Mouse (Mus musculus) spleen, postnatal 36 days (tissue): ENCODE results near the gene Eda2r.
A peak's percentile ranks its signal among the peaks of the same experiment; 100 is the strongest.

Experiments
- DNase-seq, 2 experiments: peaks; one replicate each; pipeline ENCODE4 v3.0.0; 2022; ENCODE audit warnings: low spot score in 2 of 2, mixed read lengths in 1 of 2

Eda2r gene

DNA sequence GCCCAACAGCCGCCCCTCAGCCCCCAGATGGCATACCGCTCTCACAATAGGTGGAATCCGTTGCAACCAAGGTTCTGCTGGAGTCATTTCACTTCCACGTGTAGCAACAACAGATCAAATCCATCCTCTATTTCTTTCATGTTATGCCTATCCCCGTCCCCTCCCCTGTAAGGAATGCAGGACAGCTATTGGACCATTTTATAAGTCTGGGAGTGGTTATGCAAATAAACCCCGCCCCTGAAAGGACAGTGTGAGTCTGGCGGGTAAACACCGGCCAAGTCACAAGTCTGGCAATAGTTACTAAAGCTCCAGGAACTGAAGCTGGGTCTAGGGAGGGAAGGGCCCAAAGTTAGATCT lies at the start of gene Eda2r:
Eda2r (minus strand) TSS at position 152 of the 357 bp plus-strand sequence.
- peak; percentile 0 to 2 for DNase-seq

DNA sequence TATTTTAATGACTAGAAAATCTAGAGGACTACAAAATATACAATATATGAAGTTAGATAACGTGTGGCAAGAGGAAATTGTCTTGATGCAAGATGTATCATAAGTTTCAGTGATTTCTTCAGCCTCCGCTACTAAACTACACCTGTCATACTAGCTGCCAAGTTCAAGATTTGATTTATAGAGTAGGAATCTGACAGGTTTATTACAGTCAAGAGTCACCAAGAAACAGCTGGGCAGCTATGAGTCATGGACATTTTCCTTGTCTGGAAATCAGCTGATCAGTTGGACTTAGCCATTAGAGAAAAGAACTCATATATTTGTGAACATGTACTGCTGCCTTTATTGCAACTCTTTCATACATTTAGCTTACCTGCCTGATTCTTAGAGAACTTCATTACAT lies 20.9 kb upstream of the Eda2r start:
- no peak for DNase-seq

DNA sequence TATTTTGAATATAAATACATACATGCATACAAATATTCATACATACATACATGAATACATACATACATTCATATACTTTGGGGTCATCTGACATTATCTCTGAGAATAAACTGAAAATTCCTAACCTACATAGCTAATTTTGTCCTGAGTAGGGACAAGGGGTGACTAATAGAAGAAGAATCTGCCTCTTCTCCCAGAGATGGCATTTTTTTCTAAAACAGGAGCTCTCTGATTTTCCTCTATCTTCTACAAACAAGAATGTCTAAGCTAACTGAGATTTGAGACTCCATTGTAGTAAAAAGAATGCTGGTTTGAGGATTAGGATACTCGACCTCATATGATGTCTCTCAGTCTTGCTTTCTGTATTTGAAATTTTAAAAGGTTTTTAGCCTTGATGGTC lies 1.1 kb upstream of the Eda2r start:
- no peak for DNase-seq

DNA sequence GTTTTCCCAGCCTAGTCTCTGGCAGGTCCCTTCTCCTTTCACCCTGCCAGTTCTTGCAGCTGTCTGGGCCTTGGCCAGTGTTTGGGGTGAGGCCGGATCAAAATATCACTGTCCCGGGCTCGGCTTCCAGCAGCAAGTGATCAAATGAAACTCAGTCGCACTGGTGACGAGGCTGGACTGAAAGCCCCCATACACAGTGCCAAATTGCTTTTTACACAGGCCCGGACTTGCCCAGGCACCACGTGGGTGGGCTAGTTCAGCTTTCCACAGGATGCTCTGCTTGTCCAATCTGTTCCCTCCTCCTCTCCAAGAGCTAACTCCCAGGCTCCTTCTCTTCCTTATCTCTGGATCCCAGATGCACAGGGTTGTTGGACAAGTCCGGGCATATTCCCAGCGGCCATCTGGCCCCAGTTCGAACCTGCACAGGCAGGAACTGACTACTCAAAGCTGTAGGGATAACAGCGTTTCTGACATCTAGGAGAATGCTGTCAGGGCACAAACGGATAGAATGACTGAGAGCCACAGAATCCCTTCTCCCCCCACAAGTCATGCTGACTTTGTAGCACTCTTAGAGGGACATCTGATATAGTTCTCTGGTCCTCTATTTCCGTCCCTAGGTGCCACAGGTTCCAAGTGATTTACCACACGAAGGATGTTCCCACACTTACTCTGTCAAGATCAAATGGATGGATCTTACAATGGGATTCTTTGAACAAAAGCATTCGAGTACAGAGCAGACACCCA lies 523 bp downstream of the Eda2r start:
- no peak for DNase-seq

DNA sequence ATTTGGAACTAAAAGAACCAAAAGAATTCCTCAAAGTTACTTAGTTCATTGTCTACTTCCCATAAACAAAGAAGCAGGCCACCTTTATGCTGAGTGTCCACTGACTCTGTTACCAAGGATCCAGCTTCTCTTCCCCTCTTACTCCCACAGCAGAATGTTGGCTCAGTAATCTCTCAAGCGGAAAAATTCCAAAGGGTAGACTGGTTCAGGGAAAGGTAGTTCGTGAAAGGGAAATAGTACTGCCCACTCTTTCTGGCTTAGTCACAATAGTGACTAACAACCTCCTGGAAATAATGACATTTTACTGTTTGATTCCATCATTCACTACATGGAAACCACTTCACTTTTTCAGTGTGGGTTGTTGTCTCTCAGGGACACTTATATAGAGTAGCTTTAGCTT lies 4.2 kb downstream of the Eda2r start:
- no peak for DNase-seq

DNA sequence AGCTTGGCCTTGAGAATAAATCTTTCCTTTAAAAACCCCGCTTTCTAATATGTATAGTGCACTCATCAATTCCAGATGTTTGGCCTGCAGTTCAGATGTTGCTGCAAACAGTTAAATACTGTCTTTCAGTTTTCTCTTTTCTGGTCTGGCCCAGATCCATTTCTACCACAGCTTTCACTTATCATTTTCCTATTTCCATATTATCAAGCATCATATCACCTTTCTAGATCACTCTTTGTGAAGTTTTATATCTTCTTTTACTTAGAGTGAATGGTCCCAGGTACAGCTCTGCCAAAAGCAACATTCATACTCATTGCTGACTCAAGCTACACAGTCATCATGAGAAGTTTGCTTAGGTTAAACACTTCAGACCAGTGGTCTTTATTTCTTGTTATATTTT lies 7.8 kb downstream of the Eda2r start:
- no peak for DNase-seq

DNA sequence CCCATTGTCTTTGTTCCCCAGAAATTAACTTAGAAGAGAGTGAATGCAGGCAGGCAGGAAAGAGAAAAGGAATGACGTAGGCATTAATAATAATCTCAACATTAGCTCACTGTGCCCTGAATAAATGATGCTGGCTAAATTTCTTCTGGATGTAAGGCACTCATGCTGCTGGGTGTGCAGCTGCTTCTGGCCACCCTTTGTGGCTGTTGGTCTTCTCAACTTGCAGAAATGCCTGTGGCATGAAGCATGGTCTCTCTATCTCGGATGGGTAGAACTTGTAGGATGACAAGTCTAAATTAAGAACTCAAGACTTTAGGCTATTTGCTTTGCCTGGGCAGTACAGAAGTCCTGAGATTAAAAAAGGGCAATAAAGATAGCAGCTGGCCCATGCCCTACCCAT lies 8.3 kb downstream of the Eda2r start:
- no peak for DNase-seq

DNA sequence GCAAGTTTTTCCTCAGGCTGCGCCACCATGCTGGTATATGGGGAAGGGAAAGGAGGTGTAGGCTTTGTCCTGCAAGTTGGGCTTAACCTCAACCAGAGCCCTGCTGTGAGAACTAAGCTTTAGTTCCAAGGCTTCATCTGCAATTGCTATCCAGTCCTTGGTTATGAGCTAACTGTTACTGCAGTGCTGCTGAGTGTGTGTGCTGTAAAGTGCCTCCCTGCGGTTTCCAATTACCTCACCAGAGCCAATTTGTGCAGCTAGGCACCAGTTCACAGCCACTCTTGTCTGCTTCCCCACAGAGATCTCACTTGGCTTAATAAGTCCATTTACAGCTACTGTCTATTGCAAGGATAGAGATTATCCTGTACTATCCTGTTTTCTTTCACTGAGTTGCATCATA lies 16.1 kb downstream of the Eda2r start:
- no peak for DNase-seq

DNA sequence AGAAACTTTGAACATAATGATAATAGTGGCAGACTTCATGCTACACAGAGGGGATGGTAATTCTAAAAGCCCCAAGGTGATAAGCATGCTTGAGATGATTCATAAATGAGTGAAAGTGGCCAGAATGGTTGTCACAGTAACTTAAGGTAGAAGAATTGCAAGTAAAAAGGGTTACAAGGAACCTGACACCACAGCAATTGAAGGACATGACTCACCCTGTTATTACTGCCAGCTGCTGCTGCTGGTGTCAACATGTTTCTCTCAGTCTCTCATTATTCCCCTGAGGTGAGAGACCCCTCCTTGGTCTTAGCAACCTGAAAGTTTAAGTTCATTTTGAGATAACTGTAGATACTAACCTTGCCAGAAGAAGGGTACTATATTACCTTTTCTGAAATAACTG lies 49.1 kb downstream of the Eda2r start:
- no peak for DNase-seq
